Comparison of ENCODE assay signal across 8 mouse cellular contexts in genomic region chr13:56609103-56609856, GRCm38 (mm10). TPM values are rescaled to one million over a fixed set of nuclear protein-coding genes. Genes with fewer than 3 reads are reported as not detected.
DNase-seq lines count a peak whose midpoint lies in the region; ATAC-seq and TF ChIP-seq lines count a peak whose summit lies in the region.

Gene Tgfbi, plus strand, starts transcription at chr13:56609523.

- H3K27me3 ChIP-seq in intestine, embryonic 14.5 days (replicated peaks; ENCODE audit: control insufficient read depth, insufficient read depth, low read length) = no peaks in the 10 kb centered on the region; the same call in 1 of the 2 replicates
- H3K27me3 ChIP-seq in liver, embryonic 15.5 days = peaks cover 26% of the 10 kb centered on the region

- TF ChIP-seq CTCF in left cerebral cortex, adult 2 months (IDR thresholded peaks at IDR 0.05) = no peak

- peak within 1 kb of the TSS; percentile 92 for H3K4me2 ChIP-seq in intestine, embryonic 14.5 days (ENCODE audit: low read length)
- H3K4me2 ChIP-seq in liver, embryonic 15.5 days = peak within 1 kb of the TSS; percentile 69

- peak within 1 kb of the TSS; percentile 72 for H3K9ac ChIP-seq in intestine, embryonic 14.5 days (ENCODE audit: low read length)
- peak within 1 kb of the TSS; percentile 27; the same call in 1 of the 2 replicates for H3K9ac ChIP-seq in liver, embryonic 15.5 days

- H3K27ac ChIP-seq in left cerebral cortex, adult 2 months = no peak within 1 kb of the TSS
- peak within 1 kb of the TSS; percentile 60 for H3K27ac ChIP-seq in intestine, embryonic 14.5 days (ENCODE audit: low read depth)
- no peak within 1 kb of the TSS for H3K27ac ChIP-seq in liver, embryonic 15.5 days (replicated peaks)

- H3K4me3 ChIP-seq in left cerebral cortex, adult 2 months = peak within 1 kb of the TSS; percentile 48
- H3K4me3 ChIP-seq in intestine, embryonic 14.5 days (ENCODE audit: low read depth, low read length) = peak within 1 kb of the TSS; percentile 58
- peak within 1 kb of the TSS; percentile 52 for H3K4me3 ChIP-seq in liver, embryonic 15.5 days (replicated peaks)

- H3K36me3 ChIP-seq in intestine, embryonic 14.5 days (ENCODE audit: control insufficient read depth, insufficient read depth, low read length) = 0 out of 2 replicates have a peak, but pooled peaks cover 6% of the 10 kb centered on the region
- no peaks in the 10 kb centered on the region for H3K36me3 ChIP-seq in liver, embryonic 15.5 days (replicated peaks)

- H3K4me1 ChIP-seq in intestine, embryonic 14.5 days (replicated peaks; ENCODE audit: control insufficient read depth, insufficient read depth, low read length) = peaks cover 74% of the 10 kb centered on the region
- H3K4me1 ChIP-seq in liver, embryonic 15.5 days (replicated peaks) = peaks cover 38% of the 10 kb centered on the region

- DNase-seq in left cerebral cortex, adult 2 months (ENCODE audit: extremely low spot score in 1 of 2, low spot score in 2 of 2) = peak; percentile 20 to 34
- no peak for DNase-seq in left cerebral cortex, adult 11 months (ENCODE audit: low spot score)
- DNase-seq in embryo, embryonic 10 days (ENCODE audit: low spot score) = peak; percentile 81
- peak; percentile 58 to 71 for DNase-seq in gastrocnemius, postnatal 4 days (ENCODE audit: low spot score in 2 of 2)
- DNase-seq in intestine, embryonic 14.5 days (ENCODE audit: low spot score) = peak; percentile 82
- DNase-seq in neural tube, embryonic 10.5 days (ENCODE audit: extremely low spot score, low spot score) = peak; percentile 73
- peak; percentile 56 to 76 for DNase-seq in urinary bladder, postnatal 4 days (ENCODE audit: low spot score in 2 of 2)

- peak; percentile 80 for ATAC-seq in intestine, embryonic 14.5 days (replicated peaks; ENCODE audit: low FRiP score, low TSS enrichment, low read depth)
- ATAC-seq in liver, embryonic 15.5 days (ENCODE audit: insufficient read depth) = 0 out of 2 replicates have a peak, but pooled peaks have one; percentile 43

- intact Hi-C loops in left cerebral cortex, adult 2 months (cut with DNase I) = no loop called here

- no peaks in the 10 kb centered on the region for H3K9me3 ChIP-seq in intestine, embryonic 14.5 days (ENCODE audit: control insufficient read depth, low read length)
- H3K9me3 ChIP-seq in liver, embryonic 15.5 days (replicated peaks) = no peaks in the 10 kb centered on the region

- 2% methylated on average over 36 of the region's 36 CpGs for WGBS in intestine, embryonic 14.5 days
- 2% methylated on average over 35 of the region's 36 CpGs for WGBS in liver, embryonic 15.5 days (ENCODE audit: insufficient replicate concordance)

RNA-seq across cellular contexts. Expression of gene Tgfbi, which starts in this region (rescaled TPM):
- total RNA-seq in left cerebral cortex, adult 2 months (2021) = 1 to 10 TPM; 3.8 to 5.1 TPM
- 10 to 100 TPM; 75.9 to 99.2 TPM for total RNA-seq in gastrocnemius, postnatal 4 days (2021)
- polyA plus RNA-seq in intestine, embryonic 14.5 days (2014; fragmentation: Nextera tagmentation; extraction: Ambion mirVana) = 123 and 163 TPM in 2 replicates
- polyA plus RNA-seq in liver, embryonic 15.5 days (2015; fragmentation: Nextera tagmentation; extraction: Ambion mirVana) = 9.7 and 11.1 TPM in 2 replicates

Comparison
In these comparisons a context has a peak if more than half of its experiments do, and no peak if none do; other contexts are left out.
1. RNA of gene Tgfbi (total RNA-seq): 75.9 to 99.2 TPM in gastrocnemius, postnatal 4 days; 3.8 to 5.1 TPM in left cerebral cortex, adult 2 months; every median in the first group is over 10 times any median in the second.
2. RNA of gene Tgfbi (polyA plus RNA-seq): 123 to 163 TPM in intestine, embryonic 14.5 days; 9.7 to 11.1 TPM in liver, embryonic 15.5 days; every median in the first group is over 10 times any median in the second.
3. Peak in every context shown above with its lines, with median percentiles within 50 percentile points of each other: H3K4me3 ChIP-seq.